Mouse (Mus musculus): ENCODE measurements around the gene Inpp4a.

Inpp4a gene

GRCm38 (mm10) chr1:37299540-37300491, at the start of gene Inpp4a:
TSS of gene Inpp4a (plus strand) at chr1:37299865.
- DNase-seq (ENCODE audit: low read depth, low spot score) = peak; percentile 90

- DNase-seq (ENCODE audit: low read depth, low spot score) = peak; percentile 77
Observed at GRCm38 (mm10) chr1:37250643-37251310, 48.9 kb upstream of the Inpp4a start.

- DNase-seq (ENCODE audit: low read depth, low spot score) = no peak
Observed at GRCm38 (mm10) chr1:37258443-37258842, 41.2 kb upstream of the Inpp4a start.

GRCm38 (mm10) chr1:37272464-37272863, 27.2 kb upstream of the Inpp4a start:
- peak; percentile 58 for DNase-seq (ENCODE audit: low read depth, low spot score)

- DNase-seq (ENCODE audit: low read depth, low spot score) = no peak
Observed at GRCm38 (mm10) chr1:37286556-37286955, 13.1 kb upstream of the Inpp4a start.

- no peak for DNase-seq (ENCODE audit: low read depth, low spot score)
Observed at GRCm38 (mm10) chr1:37287748-37288147, 11.9 kb upstream of the Inpp4a start.

- no peak for DNase-seq (ENCODE audit: low read depth, low spot score)
Observed at GRCm38 (mm10) chr1:37288181-37288935, 11.3 kb upstream of the Inpp4a start.

GRCm38 (mm10) chr1:37288941-37289340, 10.7 kb upstream of the Inpp4a start:
- DNase-seq (ENCODE audit: low read depth, low spot score) = no peak

- no peak for DNase-seq (ENCODE audit: low read depth, low spot score)
Observed at GRCm38 (mm10) chr1:37296414-37296813, 3.3 kb upstream of the Inpp4a start.

GRCm38 (mm10) chr1:37298904-37299303, 761 bp upstream of the Inpp4a start:
- no peak for DNase-seq (ENCODE audit: low read depth, low spot score)

GRCm38 (mm10) chr1:37300650-37301049, 985 bp downstream of the Inpp4a start:
- DNase-seq (ENCODE audit: low read depth, low spot score) = no peak

GRCm38 (mm10) chr1:37302801-37303200, 3.1 kb downstream of the Inpp4a start:
- no peak for DNase-seq (ENCODE audit: low read depth, low spot score)

GRCm38 (mm10) chr1:37305691-37306287, 6.1 kb downstream of the Inpp4a start:
- DNase-seq (ENCODE audit: low read depth, low spot score) = no peak

- DNase-seq (ENCODE audit: low read depth, low spot score) = no peak
Observed at GRCm38 (mm10) chr1:37307586-37307985, 7.9 kb downstream of the Inpp4a start.

GRCm38 (mm10) chr1:37308021-37308742, 8.5 kb downstream of the Inpp4a start:
- DNase-seq (ENCODE audit: low read depth, low spot score) = no peak

- DNase-seq (ENCODE audit: low read depth, low spot score) = no peak
Observed at GRCm38 (mm10) chr1:37308743-37309100, 9.1 kb downstream of the Inpp4a start.

- no peak for DNase-seq (ENCODE audit: low read depth, low spot score)
Observed at GRCm38 (mm10) chr1:37309939-37310515, 10.4 kb downstream of the Inpp4a start.

- DNase-seq (ENCODE audit: low read depth, low spot score) = no peak
Observed at GRCm38 (mm10) chr1:37314338-37314737, 14.7 kb downstream of the Inpp4a start.

GRCm38 (mm10) chr1:37317644-37318285, 18.1 kb downstream of the Inpp4a start:
- no peak for DNase-seq (ENCODE audit: low read depth, low spot score)

- DNase-seq (ENCODE audit: low read depth, low spot score) = no peak
Observed at GRCm38 (mm10) chr1:37318558-37318957, 18.9 kb downstream of the Inpp4a start.

Data from retina, postnatal 7 days (tissue).